Mouse (Mus musculus) stomach, embryonic 16.5 days (tissue): ENCODE data around the gene Gm26602. TPM values are rescaled to one million over a fixed set of nuclear protein-coding genes. Genes with fewer than 3 reads are reported as not detected.
A peak's percentile ranks its signal among the peaks of the same experiment; 100 is the strongest.
"Not testable (repeated sequence)": the region's sequence is repeated elsewhere in the genome, so short reads cannot be mapped to it uniquely, and the experiment has no call there.

ENCODE experiments used
- ATAC-seq: fragments of 200-750 bp; cut with Nextera tagmentation; 2 replicates; pipeline ENCODE4 v1.8.0; 2017; ENCODE audit warnings: moderate number of reproducible peaks, moderate TSS enrichment; ENCODE audit not compliant: insufficient read depth, low FRiP score
- H3K27ac ChIP-seq: fragments of 300-500 bp; sonication (generic); 2 replicates; pipeline ENCODE4 v1.5.1; 2014; ENCODE audit warnings: low read length
- H3K27me3 ChIP-seq: fragments of 300-500 bp; sonication (generic); 2 replicates; pipeline ENCODE4 v1.6.1; 2014; ENCODE audit warnings: low read length, control low read depth, mixed read lengths; ENCODE audit not compliant: control insufficient read depth, insufficient read depth
- H3K36me3 ChIP-seq: fragments of 300-500 bp; sonication (generic); 2 replicates; pipeline ENCODE4 v1.6.1; 2014; ENCODE audit warnings: low read length; ENCODE audit not compliant: control insufficient read depth, insufficient read depth
- H3K4me1 ChIP-seq: fragments of 300-500 bp; sonication (generic); 2 replicates; pipeline ENCODE4 v1.6.1; 2014; ENCODE audit warnings: low read length, control low read depth, mixed read lengths; ENCODE audit not compliant: control insufficient read depth, insufficient read depth
- H3K4me2 ChIP-seq: fragments of 300-500 bp; sonication (generic); 2 replicates; pipeline ENCODE4 v1.6.1; 2014; ENCODE audit warnings: low read depth, low read length, mixed read lengths
- H3K4me3 ChIP-seq: fragments of 300-500 bp; sonication (generic); replicated peaks from 2 replicates; pipeline ENCODE4 v1.5.1; 2014; ENCODE audit warnings: mild to moderate bottlenecking, low read length
- H3K9ac ChIP-seq: fragments of 300-500 bp; sonication (generic); 2 replicates; pipeline ENCODE4 v1.6.1; 2014; ENCODE audit warnings: low read length
- H3K9me3 ChIP-seq: fragments of 300-500 bp; sonication (generic); replicated peaks from 2 replicates; pipeline ENCODE4 v1.6.1; 2016; ENCODE audit warnings: low read length, control low read depth; ENCODE audit not compliant: control insufficient read depth
- WGBS: fragments of 180-500 bp; shearing (Covaris S2); extraction: QIAGEN DNeasy Blood & Tissue Kit; methylation state at CpG from one replicate; pipeline ENCODE4 v1.1.7; 2014; 5-methylcytosine and 5-hydroxymethylcytosine counted together
- microRNA-seq: library from miRNA; unstranded; fragments of <30 nt; microRNA quantifications from one replicate; pipeline ENCODE4, GENCODE M21; 2016
- polyA plus RNA-seq: library from polyadenylated mRNA; unstranded; fragments of >200 nt; fragmentation: Nextera tagmentation; extraction: Ambion mirVana; gene quantifications from 2 replicates; pipeline ENCODE4 v1.2.1, GENCODE M21; 2015

The Gm26602 gene
- polyA plus RNA-seq, 1 experiment from 2014 or later: 4.1 TPM

DNA sequence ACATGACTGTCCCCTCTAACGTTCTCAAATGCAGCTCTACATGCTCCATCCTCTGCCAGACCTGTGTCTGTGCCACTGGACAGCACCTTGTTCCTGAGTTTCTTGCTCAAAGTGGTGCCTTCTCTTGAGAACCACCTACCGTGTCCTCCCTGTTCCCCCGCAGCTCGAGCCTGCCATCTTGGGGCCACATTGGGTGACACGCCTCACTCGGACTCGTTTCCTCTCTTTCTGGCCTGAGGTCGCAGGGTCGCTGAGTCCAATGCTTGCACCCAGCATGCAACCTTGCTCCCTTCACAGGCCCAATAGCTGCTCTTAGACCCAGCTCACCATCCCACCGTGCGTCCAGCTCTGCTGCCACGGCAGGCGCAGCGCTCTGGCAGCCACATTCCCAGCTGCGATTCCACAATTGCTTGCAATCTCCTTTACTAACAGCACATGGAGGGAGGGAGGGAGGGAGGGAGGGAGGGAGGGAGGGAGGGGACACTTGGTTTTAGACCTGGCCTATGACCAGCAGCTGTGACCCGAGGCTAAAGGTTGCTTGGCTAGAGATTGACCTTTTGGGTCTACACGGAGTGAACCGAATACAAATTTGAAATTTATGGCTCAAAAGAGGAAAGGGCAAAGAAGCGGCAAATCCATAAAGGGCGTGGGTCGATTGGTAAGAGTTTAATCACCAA is 47.6 kb downstream of the Gm26602 start:
- 10% methylated on average over 21 of the region's 21 CpGs for WGBS
- H3K9me3 ChIP-seq: no peaks in the 10 kb centered on the region
- no peak overlapping the region; the same call in 1 of the 2 replicates for H3K4me3 ChIP-seq
- no peak overlapping the region for H3K27ac ChIP-seq
- peak overlapping the region; percentile 48; the same call in 1 of the 2 replicates for H3K9ac ChIP-seq
- H3K36me3 ChIP-seq: no peaks in the 10 kb centered on the region
- no peak for ATAC-seq
- peak overlapping the region; percentile 32; the same call in 1 of the 2 replicates for H3K4me2 ChIP-seq
- H3K27me3 ChIP-seq: no peaks in the 10 kb centered on the region
- H3K4me1 ChIP-seq: peaks cover 7% of the 10 kb centered on the region

- not testable (repeated sequence) for H3K9ac ChIP-seq, ATAC-seq, H3K27me3 ChIP-seq, H3K36me3 ChIP-seq, H3K9me3 ChIP-seq, H3K4me1 ChIP-seq, H3K27ac ChIP-seq
- Histone ChIP-seq H3K4me3 (peak overlapping the region; percentile 96), H3K4me2 (peak overlapping the region; percentile 29; the same call in 1 of the 2 replicates)
- WGBS: 30% methylated on average over 10 of the region's 10 CpGs
Observed at GRCm38 (mm10) chr10:79959412-79959811, 48.8 kb downstream of the Gm26602 start.

GRCm38 (mm10) chr10:79959847-79960601 is 49.4 kb downstream of the Gm26602 start, which contains the start of gene Wdr18:
TSS of gene Wdr18 (plus strand) at chr10:79960152.
- no peaks in the 10 kb centered on the region; the same call in 1 of the 2 replicates for H3K36me3 ChIP-seq
- WGBS: under 1% methylated on average over 61 of the region's 61 CpGs
- H3K4me3 ChIP-seq: peak within 1 kb of the TSS; percentile 96
- peak within 1 kb of the TSS; percentile 92 for H3K9ac ChIP-seq
- H3K4me2 ChIP-seq: peak within 1 kb of the TSS; percentile 68
- no peaks in the 10 kb centered on the region for H3K27me3 ChIP-seq
- no peaks in the 10 kb centered on the region for H3K9me3 ChIP-seq
- H3K27ac ChIP-seq: peak within 1 kb of the TSS; percentile 74
- peak; percentile 96 for ATAC-seq
- H3K4me1 ChIP-seq: peaks cover 7% of the 10 kb centered on the region

Small RNA genes lying within 50 kb of the gene (microRNA-seq; reads per million reads assigned to microRNA genes)
- not detected for gene Mir6910

Other genes starting within 250 kb of the Gm26602 start
- gene Madcam1, start 246.3 kb upstream of the Gm26602 start, polyA plus RNA-seq: 33.7 and 41.9 TPM in 2 replicates
- 47.4 and 53.2 TPM in 2 replicates for gene Tpgs1, start 241.5 kb upstream of the Gm26602 start, polyA plus RNA-seq
- 84.6 and 86.3 TPM in 2 replicates for gene Cdc34, start 228.7 kb upstream of the Gm26602 start, polyA plus RNA-seq
- 0.31 and 0.44 TPM in 2 replicates for gene Gzmm, start 221.8 kb upstream of the Gm26602 start, polyA plus RNA-seq
- 983 and 1,041 TPM in 2 replicates for gene Bsg, start 206.4 kb upstream of the Gm26602 start, polyA plus RNA-seq
- not detected in 2 replicates for gene Hcn2, start 194.2 kb upstream of the Gm26602 start, polyA plus RNA-seq
- 33.3 and 40.9 TPM in 2 replicates for gene Polrmt, start 164.3 kb upstream of the Gm26602 start, polyA plus RNA-seq
- 0.37 and 0.50 TPM in 2 replicates for gene Fgf22, start 155.8 kb upstream of the Gm26602 start, polyA plus RNA-seq
- gene Rnf126, start 143.9 kb upstream of the Gm26602 start, polyA plus RNA-seq: 29.9 and 34.8 TPM in 2 replicates
- 18.1 and 23.1 TPM in 2 replicates for gene Fstl3, start 133.6 kb upstream of the Gm26602 start, polyA plus RNA-seq
- gene Prss57, start 119.9 kb upstream of the Gm26602 start, polyA plus RNA-seq: 0.55 and 0.72 TPM in 2 replicates
- 56.8 and 58.0 TPM in 2 replicates for gene Palm, start 117.3 kb upstream of the Gm26602 start, polyA plus RNA-seq
- gene Misp, start 89.9 kb upstream of the Gm26602 start, polyA plus RNA-seq: 50.6 and 62.3 TPM in 2 replicates
- gene Ptbp1, start 56.4 kb upstream of the Gm26602 start, polyA plus RNA-seq: 268 and 308 TPM in 2 replicates
- gene Prtn3, start 36.4 kb upstream of the Gm26602 start, polyA plus RNA-seq: 4.1 and 7.2 TPM in 2 replicates
- 28.7 and 29.1 TPM in 2 replicates for gene Plppr3, start 36.2 kb upstream of the Gm26602 start, polyA plus RNA-seq
- 6.3 and 9.8 TPM in 2 replicates for gene Elane, start 24.6 kb upstream of the Gm26602 start, polyA plus RNA-seq
- gene Cfd, start 20.0 kb upstream of the Gm26602 start, polyA plus RNA-seq: not detected in 2 replicates
- 39.6 and 42.3 TPM in 2 replicates for gene Med16, start 1.9 kb upstream of the Gm26602 start, polyA plus RNA-seq
- gene Kiss1r, start 6.1 kb downstream of the Gm26602 start, polyA plus RNA-seq: 0.89 and 0.97 TPM in 2 replicates
- 160 and 176 TPM in 2 replicates for gene R3hdm4, start 10.4 kb downstream of the Gm26602 start, polyA plus RNA-seq
- 4.9 and 5.2 TPM in 2 replicates for gene Arid3a, start 16.2 kb downstream of the Gm26602 start, polyA plus RNA-seq
- 76.7 and 86.9 TPM in 2 replicates for gene Wdr18, start 49.3 kb downstream of the Gm26602 start, polyA plus RNA-seq
- 0.21 and 0.45 TPM in 2 replicates for gene Grin3b, start 59.9 kb downstream of the Gm26602 start, polyA plus RNA-seq
- gene Tmem259, start 73.5 kb downstream of the Gm26602 start, polyA plus RNA-seq: 5.6 TPM in 2 replicates
- 333 and 334 TPM in 2 replicates for gene Cnn2, start 77.7 kb downstream of the Gm26602 start, polyA plus RNA-seq
- gene Abca7, start 85.6 kb downstream of the Gm26602 start, polyA plus RNA-seq: 6.3 and 7.4 TPM in 2 replicates
- gene Arhgap45, start 105.8 kb downstream of the Gm26602 start, polyA plus RNA-seq: 7.8 and 9.7 TPM in 2 replicates
- 174 and 180 TPM in 2 replicates for gene Polr2e, start 128.9 kb downstream of the Gm26602 start, polyA plus RNA-seq
- 445 and 507 TPM in 2 replicates for gene Gpx4, start 136.3 kb downstream of the Gm26602 start, polyA plus RNA-seq
- 17.2 and 19.0 TPM in 2 replicates for gene Sbno2, start 194.7 kb downstream of the Gm26602 start, polyA plus RNA-seq
- 14.5 and 14.8 TPM in 2 replicates for gene Stk11, start 204.9 kb downstream of the Gm26602 start, polyA plus RNA-seq
- gene Atp5d, start 227.8 kb downstream of the Gm26602 start, polyA plus RNA-seq: 536 and 594 TPM in 2 replicates
- 3.1 and 3.9 TPM in 2 replicates for gene Cbarp, start 230.0 kb downstream of the Gm26602 start, polyA plus RNA-seq
- gene Midn, start 237.4 kb downstream of the Gm26602 start, polyA plus RNA-seq: 7.8 and 9.8 TPM in 2 replicates